Mouse (Mus musculus) lung, embryonic 16.5 days (tissue): ENCODE measurements around the gene Ephb4. TPM values are rescaled to one million over a fixed set of nuclear protein-coding genes. Genes with fewer than 3 reads are reported as not detected.

Experiments used
- ATAC-seq: fragments of 200-750 bp; cut with Nextera tagmentation; 2 replicates; pipeline ENCODE4 v1.8.0; 2017; ENCODE audit warnings: low read depth, mild to moderate bottlenecking, moderate library complexity
- H3K27ac ChIP-seq: fragments of 300-500 bp; sonication (generic); 2 replicates; pipeline ENCODE4 v1.5.1; 2014; ENCODE audit warnings: mild to moderate bottlenecking, control low read depth, low read length
- H3K27me3 ChIP-seq: fragments of 300-500 bp; sonication (generic); 2 replicates; pipeline ENCODE4 v1.6.1; 2014; ENCODE audit warnings: low read depth, low read length, mixed read lengths; ENCODE audit not compliant: control insufficient read depth, insufficient read depth
- H3K36me3 ChIP-seq: fragments of 300-500 bp; sonication (generic); 2 replicates; pipeline ENCODE4 v1.6.1; 2014; ENCODE audit warnings: low read length; ENCODE audit not compliant: control insufficient read depth, insufficient read depth
- H3K4me1 ChIP-seq: fragments of 300-500 bp; sonication (generic); replicated peaks from 2 replicates; pipeline ENCODE4 v1.6.1; 2014; ENCODE audit warnings: low read length, mixed read lengths; ENCODE audit not compliant: control insufficient read depth, insufficient read depth
- H3K4me2 ChIP-seq: fragments of 300-500 bp; sonication (generic); 2 replicates; pipeline ENCODE4 v1.6.1; 2014; ENCODE audit warnings: low read depth, low read length, control low read depth
- H3K4me3 ChIP-seq: fragments of 300-500 bp; sonication (generic); 2 replicates; pipeline ENCODE4 v1.5.1; 2014; ENCODE audit warnings: mild to moderate bottlenecking, low read length, control low read depth
- H3K9ac ChIP-seq: fragments of 300-500 bp; sonication (generic); 2 replicates; pipeline ENCODE4 v1.6.1; 2014; ENCODE audit warnings: low read length, control low read depth
- H3K9me3 ChIP-seq: fragments of 300-500 bp; sonication (generic); 2 replicates; pipeline ENCODE4 v1.6.1; 2016; ENCODE audit warnings: low read length; ENCODE audit not compliant: control insufficient read depth
- WGBS: fragments of 180-500 bp; shearing (Covaris S2); extraction: QIAGEN DNeasy Blood & Tissue Kit; methylation state at CpG from one replicate; pipeline ENCODE4 v1.1.7; 2014; 5-methylcytosine and 5-hydroxymethylcytosine counted together
- polyA plus RNA-seq: library from polyadenylated mRNA; unstranded; fragments of >200 nt; fragmentation: Nextera tagmentation; extraction: Ambion mirVana; gene quantifications from 2 replicates; pipeline ENCODE4 v1.2.1, GENCODE M21; 2015

Gene Ephb4
- polyA plus RNA-seq, 1 experiment from 2014 or later = 56.9 TPM

DNA sequence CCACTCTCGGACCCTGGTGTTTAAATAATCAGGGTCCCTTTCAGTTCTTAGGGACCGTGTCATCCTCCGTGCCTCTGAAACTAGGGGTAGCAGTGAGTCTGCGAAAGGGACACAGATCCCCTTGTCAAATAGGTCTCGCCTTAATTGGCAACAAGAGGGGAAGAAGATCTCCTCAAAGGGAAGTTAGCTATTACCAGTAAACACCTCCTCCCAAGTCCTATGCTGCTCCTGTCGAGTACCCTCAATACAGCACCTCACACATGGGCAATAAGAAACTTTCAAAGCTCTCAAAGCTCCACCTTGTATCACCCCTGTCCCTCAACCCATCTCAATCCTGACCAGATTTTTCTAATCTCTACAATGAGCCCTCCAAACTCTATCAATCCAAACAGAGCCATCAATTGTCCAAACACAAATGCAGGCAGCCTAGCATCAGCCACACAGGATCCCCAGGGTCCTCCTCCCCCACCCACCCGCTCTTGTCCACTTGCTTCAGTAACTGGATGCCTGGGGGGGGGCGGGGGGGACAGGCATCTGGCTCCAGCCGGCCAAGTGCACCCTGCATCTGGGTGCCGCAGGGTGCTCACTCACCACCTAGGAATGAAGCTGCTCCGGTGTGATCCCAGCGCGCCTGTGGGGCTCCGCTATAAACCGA is 16.9 kb upstream of the Ephb4 start:
- Histone ChIP-seq H3K36me3 (peaks cover 3% of the 10 kb centered on the region; the same call in 1 of the 2 replicates), H3K9me3 (no peaks in the 10 kb centered on the region), H3K9ac (peak overlapping the region; percentile 80), H3K27me3 (no peaks in the 10 kb centered on the region), H3K4me1 (peaks cover 19% of the 10 kb centered on the region), H3K27ac (peak overlapping the region; percentile 30), H3K4me3 (peak overlapping the region; percentile 64), H3K4me2 (peak overlapping the region; percentile 82)
- ATAC-seq = peak; percentile 2; the same call in 1 of the 2 replicates
- WGBS = 16% methylated on average over 15 of the region's 15 CpGs

- Histone ChIP-seq H3K4me3 (peak within 1 kb of the TSS; percentile 64), H3K4me2 (peak within 1 kb of the TSS; percentile 82), H3K4me1 (peaks cover 20% of the 10 kb centered on the region), H3K9me3 (no peaks in the 10 kb centered on the region), H3K36me3 (no peaks in the 10 kb centered on the region), H3K27ac (peak within 1 kb of the TSS; percentile 30), H3K9ac (peak within 1 kb of the TSS; percentile 80), H3K27me3 (no peaks in the 10 kb centered on the region)
- peak; percentile 94 for ATAC-seq
- under 1% methylated on average over 44 of the region's 44 CpGs for WGBS
Measured at GRCm38 (mm10) chr5:137333512-137334174, 16.3 kb upstream of the Ephb4 start, which contains the start of gene Slc12a9. Slc12a9 (minus strand) TSS chr5:137333597.

DNA sequence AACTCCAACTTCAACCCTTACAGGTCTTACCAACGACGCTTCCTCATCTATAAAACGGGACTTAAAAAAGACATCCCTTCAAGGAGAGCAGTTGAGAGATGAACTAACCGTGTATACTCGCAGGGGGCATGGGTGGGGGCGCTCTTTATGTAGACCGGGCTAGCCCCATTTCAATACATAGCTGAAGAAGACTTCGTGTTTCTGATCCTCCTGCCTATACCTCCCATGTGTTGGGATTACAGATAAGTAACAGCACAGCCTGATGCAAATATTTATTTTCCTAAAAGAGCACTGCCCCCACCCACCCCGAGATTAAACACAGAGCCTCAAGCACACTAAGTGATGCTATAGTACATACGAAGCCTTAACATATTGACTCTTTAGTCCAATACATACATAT is 15.6 kb upstream of the Ephb4 start:
- H3K27me3 ChIP-seq = no peaks in the 10 kb centered on the region
- H3K4me1 ChIP-seq = peaks cover 24% of the 10 kb centered on the region
- H3K27ac ChIP-seq = peak overlapping the region; percentile 14

GRCm38 (mm10) chr5:137335066-137335465 is 14.8 kb upstream of the Ephb4 start:
- no peak overlapping the region for H3K4me2 ChIP-seq

More for the DNA sequence above, 15.6 kb upstream of the Ephb4 start:
- peak overlapping the region; percentile 19; the same call in 1 of the 2 replicates for H3K9ac ChIP-seq
- no peaks in the 10 kb centered on the region for H3K36me3 ChIP-seq
- WGBS = 39% methylated on average over 10 of the region's 10 CpGs
- H3K9me3 ChIP-seq = no peaks in the 10 kb centered on the region
- H3K4me3 ChIP-seq = peak overlapping the region; percentile 64
- ATAC-seq = no peak
- H3K4me2 ChIP-seq = peak overlapping the region; percentile 82

GRCm38 (mm10) chr5:137337190-137337589 is 12.7 kb upstream of the Ephb4 start:
- 44% methylated on average over 8 of the region's 8 CpGs for WGBS
- Histone ChIP-seq H3K4me2 (no peak overlapping the region), H3K9me3 (no peaks in the 10 kb centered on the region), H3K27ac (peak overlapping the region; percentile 14; the same call in 1 of the 2 replicates), H3K36me3 (no peaks in the 10 kb centered on the region), H3K27me3 (no peaks in the 10 kb centered on the region), H3K9ac (no peak overlapping the region), H3K4me3 (no peak overlapping the region), H3K4me1 (peaks cover 31% of the 10 kb centered on the region)
- ATAC-seq = no peak

More at GRCm38 (mm10) chr5:137335066-137335465, 14.8 kb upstream of the Ephb4 start:
- Histone ChIP-seq H3K9ac (no peak overlapping the region), H3K36me3 (no peaks in the 10 kb centered on the region), H3K9me3 (no peaks in the 10 kb centered on the region), H3K27ac (no peak overlapping the region), H3K27me3 (no peaks in the 10 kb centered on the region), H3K4me1 (peaks cover 31% of the 10 kb centered on the region), H3K4me3 (no peak overlapping the region)
- WGBS = 80% methylated on average over 6 of the region's 6 CpGs
- ATAC-seq = no peak

GRCm38 (mm10) chr5:137338256-137338655 is 11.7 kb upstream of the Ephb4 start:
- no peaks in the 10 kb centered on the region for H3K36me3 ChIP-seq
- H3K27ac ChIP-seq = peak overlapping the region; percentile 93
- ATAC-seq = peak; percentile 86
- peak overlapping the region; percentile 63 for H3K4me2 ChIP-seq
- no peaks in the 10 kb centered on the region for H3K27me3 ChIP-seq
- peak overlapping the region; percentile 66 for H3K9ac ChIP-seq
- H3K9me3 ChIP-seq = no peaks in the 10 kb centered on the region
- under 1% methylated on average over 19 of the region's 19 CpGs for WGBS
- H3K4me1 ChIP-seq = peaks cover 25% of the 10 kb centered on the region
- peak overlapping the region; percentile 45 for H3K4me3 ChIP-seq

- peak overlapping the region; percentile 93 for H3K27ac ChIP-seq
- no peaks in the 10 kb centered on the region for H3K27me3 ChIP-seq
- WGBS = 1% methylated on average over 11 of the region's 11 CpGs
- no peaks in the 10 kb centered on the region for H3K36me3 ChIP-seq
- ATAC-seq = peak; percentile 54
- H3K9ac ChIP-seq = peak overlapping the region; percentile 66
- H3K4me3 ChIP-seq = peak overlapping the region; percentile 45
- H3K4me1 ChIP-seq = peaks cover 25% of the 10 kb centered on the region
- peak overlapping the region; percentile 63 for H3K4me2 ChIP-seq
- no peaks in the 10 kb centered on the region for H3K9me3 ChIP-seq
Measured at GRCm38 (mm10) chr5:137338663-137339289, 11.1 kb upstream of the Ephb4 start.

GRCm38 (mm10) chr5:137339290-137339979 is 10.5 kb upstream of the Ephb4 start:
- Histone ChIP-seq H3K4me3 (peak overlapping the region; percentile 45), H3K4me2 (peak overlapping the region; percentile 63), H3K9me3 (no peaks in the 10 kb centered on the region), H3K4me1 (peaks cover 21% of the 10 kb centered on the region), H3K27ac (peak overlapping the region; percentile 93), H3K9ac (peak overlapping the region; percentile 66), H3K27me3 (no peaks in the 10 kb centered on the region), H3K36me3 (no peaks in the 10 kb centered on the region)
- WGBS = 14% methylated on average over 22 of the region's 22 CpGs
- peak; percentile 57 for ATAC-seq
